Mouse (Mus musculus): ENCODE data around the gene Ube2n. TPM values are rescaled to one million over a fixed set of nuclear protein-coding genes. Genes with fewer than 3 reads are reported as not detected.
"Not testable (repeated sequence)": the region's sequence is repeated elsewhere in the genome, so short reads cannot be mapped to it uniquely, and the experiment has no call there.

Ube2n gene
- polyA plus RNA-seq, 1 experiment from 2014 or later, result 308 TPM

- no peak for ATAC-seq
- Histone ChIP-seq H3K4me1 (replicated peaks) (no peaks in the 10 kb centered on the region), H3K4me3 (replicated peaks) (no peak overlapping the region), H3K27ac (no peak overlapping the region), H3K9me3 (no peaks in the 10 kb centered on the region), H3K9ac (no peak overlapping the region), H3K4me2 (replicated peaks) (no peak overlapping the region), H3K36me3 (peaks cover 1% of the 10 kb centered on the region; the same call in 1 of the 2 replicates), H3K27me3 (replicated peaks) (no peaks in the 10 kb centered on the region)
- 82% methylated on average over 11 of the region's 11 CpGs for WGBS
Measured at GRCm38 (mm10) chr10:95548154-95548826, 33.3 kb downstream of the Ube2n start.

- H3K36me3 ChIP-seq; H3K27me3 ChIP-seq (replicated peaks); ATAC-seq; H3K9me3 ChIP-seq; H3K4me3 ChIP-seq (replicated peaks); H3K27ac ChIP-seq; H3K4me2 ChIP-seq (replicated peaks); H3K9ac ChIP-seq; H3K4me1 ChIP-seq (replicated peaks): not testable (repeated sequence)
- 61% methylated on average over 5 of the region's 5 CpGs for WGBS
Measured at GRCm38 (mm10) chr10:95549080-95549479, 34.1 kb downstream of the Ube2n start.

- H3K27ac ChIP-seq, result no peak overlapping the region
- 60% methylated on average over 1 of the region's 1 CpGs for WGBS
- no peaks in the 10 kb centered on the region for H3K4me1 ChIP-seq (replicated peaks)
- H3K27me3 ChIP-seq (replicated peaks), result no peaks in the 10 kb centered on the region
- H3K9me3 ChIP-seq, result no peaks in the 10 kb centered on the region
- H3K9ac ChIP-seq, result no peak overlapping the region
- H3K36me3 ChIP-seq, result no peaks in the 10 kb centered on the region
- no peak for ATAC-seq
- H3K4me3 ChIP-seq (replicated peaks), result no peak overlapping the region
- no peak overlapping the region for H3K4me2 ChIP-seq (replicated peaks)
Measured at GRCm38 (mm10) chr10:95550506-95550905, 35.6 kb downstream of the Ube2n start.

GRCm38 (mm10) chr10:95551752-95552151 is 36.8 kb downstream of the Ube2n start:
- Histone ChIP-seq H3K9me3 (no peaks in the 10 kb centered on the region), H3K4me1 (replicated peaks) (no peaks in the 10 kb centered on the region), H3K36me3 (no peaks in the 10 kb centered on the region), H3K4me2 (replicated peaks) (no peak overlapping the region), H3K9ac (no peak overlapping the region), H3K27ac (no peak overlapping the region), H3K4me3 (replicated peaks) (no peak overlapping the region), H3K27me3 (replicated peaks) (no peaks in the 10 kb centered on the region)
- ATAC-seq, result no peak

GRCm38 (mm10) chr10:95552326-95552725 is 37.4 kb downstream of the Ube2n start:
- no peak overlapping the region for H3K9ac ChIP-seq
- H3K4me2 ChIP-seq (replicated peaks), result no peak overlapping the region
- H3K36me3 ChIP-seq, result no peaks in the 10 kb centered on the region
- WGBS, result 63% methylated on average over 3 of the region's 3 CpGs
- no peaks in the 10 kb centered on the region for H3K27me3 ChIP-seq (replicated peaks)
- no peaks in the 10 kb centered on the region for H3K9me3 ChIP-seq
- no peak overlapping the region for H3K4me3 ChIP-seq (replicated peaks)
- no peak overlapping the region for H3K27ac ChIP-seq
- H3K4me1 ChIP-seq (replicated peaks), result no peaks in the 10 kb centered on the region
- ATAC-seq, result peak; percentile 31; the same call in 1 of the 2 replicates

- no peaks in the 10 kb centered on the region for H3K9me3 ChIP-seq
- H3K4me3 ChIP-seq (replicated peaks), result no peak overlapping the region
- H3K36me3 ChIP-seq, result no peaks in the 10 kb centered on the region
- no peaks in the 10 kb centered on the region for H3K27me3 ChIP-seq (replicated peaks)
- peaks cover 7% of the 10 kb centered on the region for H3K4me1 ChIP-seq (replicated peaks)
- ATAC-seq, result no peak
- H3K4me2 ChIP-seq (replicated peaks), result no peak overlapping the region
- 80% methylated on average over 11 of the region's 11 CpGs for WGBS
- H3K27ac ChIP-seq, result no peak overlapping the region
- no peak overlapping the region for H3K9ac ChIP-seq
Measured at GRCm38 (mm10) chr10:95555866-95556265, 40.9 kb downstream of the Ube2n start.

GRCm38 (mm10) chr10:95557337-95557828 is 42.4 kb downstream of the Ube2n start:
- WGBS, result 86% methylated on average over 5 of the region's 5 CpGs
- ATAC-seq, result 0 out of 2 replicates have a peak, but pooled peaks have one; percentile 12
- Histone ChIP-seq H3K36me3 (no peaks in the 10 kb centered on the region), H3K9me3 (no peaks in the 10 kb centered on the region), H3K27me3 (replicated peaks) (no peaks in the 10 kb centered on the region), H3K9ac (no peak overlapping the region), H3K4me2 (replicated peaks) (no peak overlapping the region), H3K4me3 (replicated peaks) (no peak overlapping the region), H3K27ac (no peak overlapping the region), H3K4me1 (replicated peaks) (peaks cover 15% of the 10 kb centered on the region)

GRCm38 (mm10) chr10:95559426-95559825 is 44.5 kb downstream of the Ube2n start:
- Histone ChIP-seq H3K9ac (no peak overlapping the region), H3K4me3 (replicated peaks) (no peak overlapping the region), H3K27ac (no peak overlapping the region), H3K4me2 (replicated peaks) (0 out of 2 replicates have a peak overlapping the region, but pooled peaks have one; percentile 6), H3K36me3 (no peaks in the 10 kb centered on the region), H3K4me1 (replicated peaks) (peaks cover 15% of the 10 kb centered on the region), H3K9me3 (no peaks in the 10 kb centered on the region), H3K27me3 (replicated peaks) (no peaks in the 10 kb centered on the region)
- ATAC-seq, result no peak
- 53% methylated on average over 7 of the region's 7 CpGs for WGBS

GRCm38 (mm10) chr10:95560394-95560983 is 45.5 kb downstream of the Ube2n start:
- no peak overlapping the region for H3K4me3 ChIP-seq (replicated peaks)
- 84% methylated on average over 9 of the region's 9 CpGs for WGBS
- no peaks in the 10 kb centered on the region for H3K27me3 ChIP-seq (replicated peaks)
- no peaks in the 10 kb centered on the region for H3K36me3 ChIP-seq
- no peak overlapping the region for H3K27ac ChIP-seq
- H3K4me2 ChIP-seq (replicated peaks), result 0 out of 2 replicates have a peak overlapping the region, but pooled peaks have one; percentile 15
- peaks cover 20% of the 10 kb centered on the region for H3K4me1 ChIP-seq (replicated peaks)
- H3K9me3 ChIP-seq, result no peaks in the 10 kb centered on the region
- H3K9ac ChIP-seq, result no peak overlapping the region
- no peak for ATAC-seq

GRCm38 (mm10) chr10:95561616-95562015 is 46.7 kb downstream of the Ube2n start:
- H3K4me3 ChIP-seq (replicated peaks), result peak overlapping the region; percentile 80
- H3K9me3 ChIP-seq, result no peaks in the 10 kb centered on the region
- no peaks in the 10 kb centered on the region for H3K36me3 ChIP-seq
- peak overlapping the region; percentile 72 for H3K4me2 ChIP-seq (replicated peaks)
- 35% methylated on average over 7 of the region's 7 CpGs for WGBS
- no peaks in the 10 kb centered on the region for H3K27me3 ChIP-seq (replicated peaks)
- H3K4me1 ChIP-seq (replicated peaks), result peaks cover 22% of the 10 kb centered on the region
- ATAC-seq, result no peak
- peak overlapping the region; percentile 92; the same call in 1 of the 2 replicates for H3K9ac ChIP-seq
- no peak overlapping the region for H3K27ac ChIP-seq

GRCm38 (mm10) chr10:95562395-95562794 is 47.5 kb downstream of the Ube2n start:
- Histone ChIP-seq H3K36me3 (no peaks in the 10 kb centered on the region), H3K4me1 (replicated peaks) (peaks cover 22% of the 10 kb centered on the region), H3K27me3 (replicated peaks) (no peaks in the 10 kb centered on the region), H3K9me3 (no peaks in the 10 kb centered on the region), H3K9ac (peak overlapping the region; percentile 92), H3K4me3 (replicated peaks) (peak overlapping the region; percentile 80), H3K4me2 (replicated peaks) (peak overlapping the region; percentile 72), H3K27ac (0 out of 2 replicates have a peak overlapping the region, but pooled peaks have one; percentile 90)
- no peak for ATAC-seq
- 5% methylated on average over 8 of the region's 8 CpGs for WGBS

GRCm38 (mm10) chr10:95562859-95563841 is 48.2 kb downstream of the Ube2n start:
- Histone ChIP-seq H3K9ac (peak overlapping the region; percentile 92), H3K9me3 (no peaks in the 10 kb centered on the region), H3K27me3 (replicated peaks) (no peaks in the 10 kb centered on the region), H3K36me3 (no peaks in the 10 kb centered on the region), H3K27ac (peak overlapping the region; percentile 90), H3K4me2 (replicated peaks) (peak overlapping the region; percentile 72), H3K4me3 (replicated peaks) (peak overlapping the region; percentile 80), H3K4me1 (replicated peaks) (peaks cover 22% of the 10 kb centered on the region)
- WGBS, result under 1% methylated on average over 65 of the region's 65 CpGs
- ATAC-seq, result peak; percentile 73
